Mouse (Mus musculus) intestine, embryonic 16.5 days (tissue): ENCODE data around the gene Bloc1s1. TPM values are rescaled to one million over a fixed set of nuclear protein-coding genes. Genes with fewer than 3 reads are reported as not detected.

ENCODE experiments used
- ATAC-seq: fragments of 200-750 bp; cut with Nextera tagmentation; 2 replicates; pipeline ENCODE4 v1.8.0; 2017; ENCODE audit warnings: moderate TSS enrichment, moderate library complexity
- H3K27ac ChIP-seq: fragments of 300-500 bp; sonication (generic); 2 replicates; pipeline ENCODE4 v1.5.1; 2014; ENCODE audit warnings: mild to moderate bottlenecking, low read length
- H3K27me3 ChIP-seq: fragments of 300-500 bp; sonication (generic); replicated peaks from 2 replicates; pipeline ENCODE4 v1.6.1; 2014; ENCODE audit warnings: low read length, control low read depth, mixed read lengths; ENCODE audit not compliant: control insufficient read depth, insufficient read depth
- H3K36me3 ChIP-seq: fragments of 300-500 bp; sonication (generic); 2 replicates; pipeline ENCODE4 v1.6.1; 2014; ENCODE audit warnings: low read length, control low read depth; ENCODE audit not compliant: control insufficient read depth, insufficient read depth
- H3K4me1 ChIP-seq: fragments of 300-500 bp; sonication (generic); 2 replicates; pipeline ENCODE4 v1.6.1; 2014; ENCODE audit warnings: low read length, control low read depth, mixed read lengths; ENCODE audit not compliant: control insufficient read depth, insufficient read depth
- H3K4me2 ChIP-seq: fragments of 300-500 bp; sonication (generic); 2 replicates; pipeline ENCODE4 v1.6.1; 2014; ENCODE audit warnings: low read depth, low read length, control low read depth
- H3K4me3 ChIP-seq: fragments of 300-500 bp; sonication (generic); 2 replicates; pipeline ENCODE4 v1.5.1; 2014; ENCODE audit warnings: mild to moderate bottlenecking, low read length
- H3K9ac ChIP-seq: fragments of 300-500 bp; sonication (generic); 2 replicates; pipeline ENCODE4 v1.6.1; 2014; ENCODE audit warnings: low read depth, low read length
- H3K9me3 ChIP-seq: fragments of 300-500 bp; sonication (generic); 2 replicates; pipeline ENCODE4 v1.6.1; 2016; ENCODE audit warnings: low read length, control low read depth; ENCODE audit not compliant: control insufficient read depth
- WGBS: fragments of 180-500 bp; shearing (Covaris S2); extraction: QIAGEN DNeasy Blood & Tissue Kit; methylation state at CpG from one replicate; pipeline ENCODE4 v1.1.7; 2014; 5-methylcytosine and 5-hydroxymethylcytosine counted together
- polyA plus RNA-seq: library from polyadenylated mRNA; unstranded; fragments of >200 nt; fragmentation: Nextera tagmentation; extraction: Ambion mirVana; gene quantifications from 2 replicates; pipeline ENCODE4 v1.2.1, GENCODE M21; 2015

Gene Bloc1s1
- polyA plus RNA-seq, 1 experiment from 2014 or later: 208 TPM

- peaks cover 8% of the 10 kb centered on the region; the same call in 1 of the 2 replicates for H3K36me3 ChIP-seq
- H3K4me1 ChIP-seq: peaks cover 10% of the 10 kb centered on the region
- no peak for ATAC-seq
- no peak overlapping the region for H3K4me3 ChIP-seq
- H3K9ac ChIP-seq: no peak overlapping the region
- no peaks in the 10 kb centered on the region for H3K27me3 ChIP-seq
- no peaks in the 10 kb centered on the region for H3K9me3 ChIP-seq
- H3K4me2 ChIP-seq: no peak overlapping the region; the same call in 1 of the 2 replicates
- no peak overlapping the region for H3K27ac ChIP-seq
- WGBS: 74% methylated on average over 4 of the region's 4 CpGs
Observed at GRCm38 (mm10) chr10:128912791-128913190, 11.0 kb downstream of the Bloc1s1 start.

- H3K9ac ChIP-seq: no peak overlapping the region
- no peak overlapping the region; the same call in 1 of the 2 replicates for H3K4me2 ChIP-seq
- peaks cover 10% of the 10 kb centered on the region for H3K4me1 ChIP-seq
- H3K9me3 ChIP-seq: no peaks in the 10 kb centered on the region
- no peaks in the 10 kb centered on the region for H3K27me3 ChIP-seq
- H3K27ac ChIP-seq: no peak overlapping the region
- 89% methylated on average over 4 of the region's 4 CpGs for WGBS
- peaks cover 4% of the 10 kb centered on the region; the same call in 1 of the 2 replicates for H3K36me3 ChIP-seq
- no peak overlapping the region for H3K4me3 ChIP-seq
- no peak for ATAC-seq
Observed at GRCm38 (mm10) chr10:128912268-128912667, 11.6 kb downstream of the Bloc1s1 start.

- no peak for ATAC-seq
- H3K4me1 ChIP-seq: peaks cover 10% of the 10 kb centered on the region
- H3K27ac ChIP-seq: no peak overlapping the region
- peak overlapping the region; percentile 85 for H3K4me3 ChIP-seq
- H3K36me3 ChIP-seq: peaks cover 3% of the 10 kb centered on the region; the same call in 1 of the 2 replicates
- WGBS: 89% methylated on average over 6 of the region's 6 CpGs
- H3K9ac ChIP-seq: no peak overlapping the region
- no peaks in the 10 kb centered on the region for H3K27me3 ChIP-seq
- H3K4me2 ChIP-seq: 0 out of 2 replicates have a peak overlapping the region, but pooled peaks have one; percentile 81
- H3K9me3 ChIP-seq: no peaks in the 10 kb centered on the region
Observed at GRCm38 (mm10) chr10:128911430-128911829, 12.4 kb downstream of the Bloc1s1 start.

GRCm38 (mm10) chr10:128910066-128910841, 13.6 kb downstream of the Bloc1s1 start:
- Histone ChIP-seq H3K4me1 (peaks cover 10% of the 10 kb centered on the region), H3K9ac (peak overlapping the region; percentile 96), H3K27me3 (no peaks in the 10 kb centered on the region), H3K9me3 (no peaks in the 10 kb centered on the region), H3K4me3 (peak overlapping the region; percentile 85), H3K4me2 (peak overlapping the region; percentile 81), H3K27ac (peak overlapping the region; percentile 96), H3K36me3 (peaks cover 3% of the 10 kb centered on the region; the same call in 1 of the 2 replicates)
- ATAC-seq: peak; percentile 49
- under 1% methylated on average over 65 of the region's 66 CpGs for WGBS

- H3K27ac ChIP-seq: peak overlapping the region; percentile 96
- peaks cover 10% of the 10 kb centered on the region for H3K4me1 ChIP-seq
- peaks cover 3% of the 10 kb centered on the region; the same call in 1 of the 2 replicates for H3K36me3 ChIP-seq
- 0% methylated on average over 26 of the region's 41 CpGs for WGBS
- H3K9me3 ChIP-seq: no peaks in the 10 kb centered on the region
- peak; percentile 82 for ATAC-seq
- H3K9ac ChIP-seq: peak overlapping the region; percentile 96
- no peaks in the 10 kb centered on the region for H3K27me3 ChIP-seq
- peak overlapping the region; percentile 81 for H3K4me2 ChIP-seq
- peak overlapping the region; percentile 85 for H3K4me3 ChIP-seq
Observed at GRCm38 (mm10) chr10:128909567-128910028, 14.2 kb downstream of the Bloc1s1 start.

GRCm38 (mm10) chr10:128908778-128909448, 14.9 kb downstream of the Bloc1s1 start:
- H3K9me3 ChIP-seq: no peaks in the 10 kb centered on the region
- WGBS: 38% methylated on average over 13 of the region's 13 CpGs
- peak overlapping the region; percentile 96 for H3K27ac ChIP-seq
- peak overlapping the region; percentile 81 for H3K4me2 ChIP-seq
- H3K4me3 ChIP-seq: peak overlapping the region; percentile 85
- H3K9ac ChIP-seq: peak overlapping the region; percentile 96
- no peaks in the 10 kb centered on the region for H3K27me3 ChIP-seq
- H3K4me1 ChIP-seq: peaks cover 10% of the 10 kb centered on the region
- peak; percentile 66 for ATAC-seq
- H3K36me3 ChIP-seq: peaks cover 3% of the 10 kb centered on the region; the same call in 1 of the 2 replicates

- ATAC-seq: no peak
- Histone ChIP-seq H3K9me3 (no peaks in the 10 kb centered on the region), H3K9ac (no peak overlapping the region), H3K4me3 (no peak overlapping the region), H3K4me2 (no peak overlapping the region), H3K27me3 (no peaks in the 10 kb centered on the region), H3K27ac (no peak overlapping the region), H3K4me1 (no peaks in the 10 kb centered on the region; the same call in 1 of the 2 replicates), H3K36me3 (no peaks in the 10 kb centered on the region)
- 69% methylated on average over 5 of the region's 5 CpGs for WGBS
Observed at GRCm38 (mm10) chr10:128904812-128905211, 19.0 kb downstream of the Bloc1s1 start.

- Histone ChIP-seq H3K27me3 (no peaks in the 10 kb centered on the region), H3K36me3 (no peaks in the 10 kb centered on the region), H3K9ac (no peak overlapping the region), H3K9me3 (no peaks in the 10 kb centered on the region), H3K4me2 (no peak overlapping the region), H3K4me3 (no peak overlapping the region), H3K27ac (no peak overlapping the region), H3K4me1 (no peaks in the 10 kb centered on the region)
- WGBS: 86% methylated on average over 3 of the region's 3 CpGs
- no peak for ATAC-seq
Observed at GRCm38 (mm10) chr10:128902409-128902988, 21.3 kb downstream of the Bloc1s1 start.

GRCm38 (mm10) chr10:128901409-128901808, 22.4 kb downstream of the Bloc1s1 start:
- Histone ChIP-seq H3K4me2 (no peak overlapping the region), H3K4me3 (no peak overlapping the region), H3K27me3 (peaks cover 6% of the 10 kb centered on the region), H3K9me3 (no peaks in the 10 kb centered on the region), H3K9ac (no peak overlapping the region), H3K4me1 (no peaks in the 10 kb centered on the region), H3K36me3 (no peaks in the 10 kb centered on the region), H3K27ac (no peak overlapping the region)
- WGBS: 77% methylated on average over 1 of the region's 1 CpGs
- ATAC-seq: no peak
